Mouse (Mus musculus): ENCODE results near the gene Dock9. TPM values are rescaled to one million over a fixed set of nuclear protein-coding genes. Genes with fewer than 3 reads are reported as not detected.

Gene Dock9
- total and polyA plus RNA-seq, 3 experiments: 9.3 to 12.2 (median 10.3) TPM

- TF ChIP-seq E2F4 (IDR thresholded peaks at IDR 0.05; ENCODE audit: insufficient replicate concordance, low read depth, low read length) (no peak), MXI1 (IDR thresholded peaks at IDR 0.05; ENCODE audit: low read depth, low read length) (no peak), ELF1 (IDR thresholded peaks at IDR 0.05; ENCODE audit: low read depth, low read length) (no peak), ZMIZ1 (IDR thresholded peaks at IDR 0.05; ENCODE audit: low read depth, low read length) (no peak), CTCF (conservative IDR thresholded peaks at IDR 0.05 in 1 of 2, IDR thresholded peaks at IDR 0.05 in 1 of 2; ENCODE audit: low read depth in 2 of 2, low read length in 2 of 2) (no peak), MYC (IDR thresholded peaks at IDR 0.05; ENCODE audit: low read depth, low read length) (no peak), MEF2A (IDR thresholded peaks at IDR 0.05; ENCODE audit: borderline replicate concordance, low read depth, low read length) (no peak), MAZ (IDR thresholded peaks at IDR 0.05; ENCODE audit: low read depth, low read length) (no peak), NELFE (IDR thresholded peaks at IDR 0.05; ENCODE audit: low read depth, low read length) (no peak), BHLHE40 (IDR thresholded peaks at IDR 0.05; ENCODE audit: low read depth, low read length) (no peak), TCF12 (IDR thresholded peaks at IDR 0.05; ENCODE audit: low read depth, low read length) (no peak), NRF1 (IDR thresholded peaks at IDR 0.05; ENCODE audit: low read depth, low read length) (no peak), USF1 (IDR thresholded peaks at IDR 0.05; ENCODE audit: low read depth, low read length) (no peak), RAD21 (IDR thresholded peaks at IDR 0.05; ENCODE audit: low read depth, low read length) (no peak), KAT2A (IDR thresholded peaks at IDR 0.05; ENCODE audit: insufficient replicate concordance, low read length) (no peak), TBP (conservative IDR thresholded peaks at IDR 0.05; ENCODE audit: low read depth, low read length) (no peak), ZKSCAN1 (IDR thresholded peaks at IDR 0.05; ENCODE audit: borderline replicate concordance, low read depth, low read length) (no peak), EP300 (IDR thresholded peaks at IDR 0.05; ENCODE audit: low read length) (no peak), RCOR1 (conservative IDR thresholded peaks at IDR 0.05; ENCODE audit: low read depth, low read length) (no peak), SMC3 (IDR thresholded peaks at IDR 0.05; ENCODE audit: low read depth, low read length) (no peak)
- Histone ChIP-seq H3K4me3 (replicated peaks in 1 of 3; ENCODE audit: low read depth in 2 of 3, low read length in 2 of 3, poor library complexity in 1 of 3) (no peak overlapping the region), H3K27ac (ENCODE audit: insufficient read depth, low read depth) (no peak overlapping the region), H3K4me1 (ENCODE audit: control insufficient read depth in 1 of 2, insufficient read depth in 2 of 2) (peaks cover 0 to 5% of the 10 kb centered on the region in 2 experiments; a peak in 1 of 4 replicates), H3K79me2 (replicated peaks; ENCODE audit: control insufficient read depth, extremely low read depth, insufficient read depth, poor library complexity, severe bottlenecking) (no peaks in the 10 kb centered on the region), H3K9ac (ENCODE audit: insufficient read depth, low read depth) (no peak overlapping the region), H3K9me3 (replicated peaks; ENCODE audit: low read length) (no peaks in the 10 kb centered on the region), H3K4me2 (ENCODE audit: insufficient read depth, low read depth, poor library complexity, severe bottlenecking) (no peak overlapping the region), H3K36me3 (replicated peaks in 1 of 2; ENCODE audit: control insufficient read depth in 1 of 2, insufficient read depth in 1 of 2, low read length in 1 of 2) (peaks cover 15 to 50% of the 10 kb centered on the region in 2 experiments), H3K27me3 (replicated peaks) (no peaks in the 10 kb centered on the region)
- dilution Hi-C loops (cut with MboI; ENCODE audit: extremely low pct_ligation_motif_present, extremely low pct_unique_long_range_greater_than_20kb, low sequenced_read_pairs) (no loop called here), in situ Hi-C loops (cut with MboI; ENCODE audit: low pct_ligation_motif_present, low pct_unique_long_range_greater_than_20kb, low sequenced_read_pairs) (no loop called here)
- DNase-seq (ENCODE audit: extremely low read depth): no peak
These were observed 163.4 kb downstream of the Dock9 start for GRCm38 (mm10) chr14:121634093-121634735.

GRCm38 (mm10) chr14:121631934-121632333, 165.7 kb downstream of the Dock9 start:
- Histone ChIP-seq H3K36me3 (replicated peaks in 1 of 2; ENCODE audit: control insufficient read depth in 1 of 2, insufficient read depth in 1 of 2, low read length in 1 of 2) (peaks cover 16 to 51% of the 10 kb centered on the region in 2 experiments), H3K9ac (ENCODE audit: insufficient read depth, low read depth) (no peak overlapping the region), H3K4me3 (replicated peaks in 1 of 3; ENCODE audit: low read depth in 2 of 3, low read length in 2 of 3, poor library complexity in 1 of 3) (no peak overlapping the region), H3K9me3 (replicated peaks; ENCODE audit: low read length) (no peaks in the 10 kb centered on the region), H3K27me3 (replicated peaks) (no peaks in the 10 kb centered on the region), H3K27ac (ENCODE audit: insufficient read depth, low read depth) (no peak overlapping the region), H3K4me2 (ENCODE audit: insufficient read depth, low read depth, poor library complexity, severe bottlenecking) (no peak overlapping the region), H3K79me2 (replicated peaks; ENCODE audit: control insufficient read depth, extremely low read depth, insufficient read depth, poor library complexity, severe bottlenecking) (no peaks in the 10 kb centered on the region), H3K4me1 (ENCODE audit: control insufficient read depth in 1 of 2, insufficient read depth in 2 of 2) (peaks cover 0 to 5% of the 10 kb centered on the region in 2 experiments; a peak in 1 of 4 replicates)
- TF ChIP-seq TBP (conservative IDR thresholded peaks at IDR 0.05; ENCODE audit: low read depth, low read length): no peak
- TF ChIP-seq JUND (conservative IDR thresholded peaks at IDR 0.05; ENCODE audit: low read depth, low read length): no peak
- no peak for TF ChIP-seq MXI1 (IDR thresholded peaks at IDR 0.05; ENCODE audit: low read depth, low read length)
- TF ChIP-seq ZNF384 (IDR thresholded peaks at IDR 0.05; ENCODE audit: low read depth, low read length): no peak
- dilution Hi-C loops (cut with MboI; ENCODE audit: extremely low pct_ligation_motif_present, extremely low pct_unique_long_range_greater_than_20kb, low sequenced_read_pairs): no loop called here
- DNase-seq (ENCODE audit: extremely low read depth): no peak
- in situ Hi-C loops (cut with MboI; ENCODE audit: low pct_ligation_motif_present, low pct_unique_long_range_greater_than_20kb, low sequenced_read_pairs): no loop called here

All from CH12.LX (cell line).